Mouse (Mus musculus): ENCODE data around the gene M1ap.

DNA sequence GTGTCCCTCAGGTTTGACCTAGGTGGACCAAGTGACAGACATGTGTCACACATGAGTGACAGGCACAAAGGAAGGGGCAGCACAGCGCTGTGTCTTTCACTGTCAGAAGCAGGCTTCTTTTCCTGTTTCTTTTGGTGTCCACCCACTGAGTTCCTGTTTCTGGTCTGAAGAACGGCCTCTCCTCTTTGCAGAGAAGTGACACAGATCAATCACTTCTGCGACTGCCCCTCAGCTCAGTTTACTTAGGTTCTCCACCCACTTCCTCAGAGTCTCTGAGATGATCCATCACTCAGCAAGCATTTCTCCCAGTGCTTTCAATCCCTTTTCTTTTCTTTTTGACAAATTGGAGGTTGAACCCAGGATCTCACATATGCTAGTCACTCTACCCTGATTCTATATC is 62.0 kb downstream of the M1ap start:
- TF ChIP-seq NRF1 (IDR thresholded peaks at IDR 0.05; ENCODE audit: low read depth, low read length) = no peak
- no peak for TF ChIP-seq IRF4 (IDR thresholded peaks at IDR 0.05; ENCODE audit: low read depth, low read length)
- no peak for TF ChIP-seq TBP (conservative IDR thresholded peaks at IDR 0.05; ENCODE audit: low read depth, low read length)
- no peak for TF ChIP-seq CTCF (conservative IDR thresholded peaks at IDR 0.05 in 1 of 2, IDR thresholded peaks at IDR 0.05 in 1 of 2; ENCODE audit: low read depth in 2 of 2, low read length in 2 of 2)
- TF ChIP-seq USF2 (conservative IDR thresholded peaks at IDR 0.05; ENCODE audit: low read depth, low read length) = no peak

Data from CH12.LX (cell line).